Mouse (Mus musculus): Measurements from ENCODE around the gene Rnf114.

Rnf114 gene

GRCm38 (mm10) chr2:167505127-167505526 lies 12.7 kb downstream of the Rnf114 start:
- DNase-seq (ENCODE audit: low spot score in 2 of 2), result no peak

DNA sequence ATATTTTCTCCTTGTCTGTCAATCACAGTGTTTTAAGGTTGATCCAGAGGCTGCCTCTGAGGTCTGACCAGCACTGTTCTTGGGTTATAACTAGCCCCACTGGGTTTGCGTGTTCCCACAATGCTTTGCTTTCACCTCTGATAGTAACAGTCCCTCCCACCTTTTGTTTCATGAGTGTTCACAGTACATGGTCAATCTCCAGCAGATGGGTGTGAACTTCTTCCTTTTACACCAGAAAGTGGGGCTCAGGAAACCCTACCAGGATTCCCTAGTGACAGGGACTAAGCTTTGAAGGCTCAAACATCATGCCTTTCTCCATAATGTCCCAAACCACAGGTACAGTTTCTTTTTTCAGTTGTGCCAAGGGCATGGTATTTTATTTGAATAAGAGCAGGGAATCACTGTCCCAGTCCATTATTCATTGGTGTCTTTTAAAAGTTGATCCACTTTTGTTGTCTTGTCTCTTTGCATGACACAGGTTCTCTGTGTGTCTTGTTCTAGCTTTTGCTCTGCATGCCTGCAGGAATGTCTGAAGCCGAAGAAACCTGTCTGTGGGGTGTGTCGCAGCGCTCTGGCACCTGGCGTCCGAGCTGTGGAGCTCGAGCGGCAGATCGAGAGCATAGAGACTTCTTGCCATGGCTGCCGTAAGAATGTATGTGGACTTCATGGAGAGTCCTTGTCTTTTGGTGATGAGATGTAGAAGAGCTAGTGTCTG lies 14.3 kb downstream of the Rnf114 start:
- no peak for DNase-seq (ENCODE audit: low spot score in 2 of 2)

DNA sequence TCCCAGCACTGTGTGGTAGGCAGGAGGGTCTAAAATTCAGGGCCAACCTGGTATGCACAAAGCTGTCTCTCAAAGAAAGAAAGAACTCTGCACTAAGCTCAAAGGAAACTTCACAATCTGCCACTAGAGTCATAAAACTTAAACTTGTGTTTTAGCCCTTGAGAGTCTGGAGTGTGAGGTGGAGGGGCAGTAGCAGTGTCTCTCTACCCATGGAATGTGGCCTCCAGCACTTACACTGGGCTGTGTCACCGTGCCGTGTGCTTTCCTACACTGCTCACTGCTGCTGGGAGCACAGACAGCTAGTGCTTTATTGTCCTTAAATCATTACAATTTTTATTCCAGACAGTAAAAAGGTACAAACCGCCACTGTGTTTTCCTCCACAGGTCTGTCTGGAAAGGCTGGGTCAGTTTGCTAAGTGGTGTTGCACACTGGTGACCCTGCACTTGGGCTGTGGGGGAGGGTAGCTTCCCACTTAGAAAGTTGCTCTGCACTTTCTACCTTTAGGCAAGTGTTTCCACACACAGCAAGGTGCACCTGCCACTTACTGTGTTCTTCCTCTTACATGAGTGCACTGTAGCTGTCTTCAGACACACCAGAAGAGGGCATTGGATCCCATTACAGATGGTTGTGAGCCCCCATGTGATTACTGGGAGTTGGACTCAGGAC lies 15.4 kb downstream of the Rnf114 start:
- DNase-seq (ENCODE audit: low spot score in 2 of 2), result no peak

- DNase-seq (ENCODE audit: low spot score in 2 of 2), result no peak
Measured at GRCm38 (mm10) chr2:167508569-167508968, 16.1 kb downstream of the Rnf114 start.

GRCm38 (mm10) chr2:167510485-167510884 lies 18.0 kb downstream of the Rnf114 start:
- DNase-seq (ENCODE audit: low spot score in 2 of 2), result no peak

- no peak for DNase-seq (ENCODE audit: low spot score in 2 of 2)
Measured at GRCm38 (mm10) chr2:167512365-167512764, 19.9 kb downstream of the Rnf114 start.

- no peak for DNase-seq (ENCODE audit: low spot score in 2 of 2)
Measured at GRCm38 (mm10) chr2:167512970-167513369, 20.5 kb downstream of the Rnf114 start.

GRCm38 (mm10) chr2:167514641-167515040 lies 22.2 kb downstream of the Rnf114 start:
- DNase-seq (ENCODE audit: low spot score in 2 of 2), result no peak

- DNase-seq (ENCODE audit: low spot score in 2 of 2), result no peak
Measured at GRCm38 (mm10) chr2:167515688-167516087, 23.2 kb downstream of the Rnf114 start.

- DNase-seq (ENCODE audit: low spot score in 2 of 2), result no peak
Measured at GRCm38 (mm10) chr2:167519606-167520252, 27.3 kb downstream of the Rnf114 start.

- DNase-seq (ENCODE audit: low spot score in 2 of 2), result no peak
Measured at GRCm38 (mm10) chr2:167528278-167528677, 35.8 kb downstream of the Rnf114 start.

DNA sequence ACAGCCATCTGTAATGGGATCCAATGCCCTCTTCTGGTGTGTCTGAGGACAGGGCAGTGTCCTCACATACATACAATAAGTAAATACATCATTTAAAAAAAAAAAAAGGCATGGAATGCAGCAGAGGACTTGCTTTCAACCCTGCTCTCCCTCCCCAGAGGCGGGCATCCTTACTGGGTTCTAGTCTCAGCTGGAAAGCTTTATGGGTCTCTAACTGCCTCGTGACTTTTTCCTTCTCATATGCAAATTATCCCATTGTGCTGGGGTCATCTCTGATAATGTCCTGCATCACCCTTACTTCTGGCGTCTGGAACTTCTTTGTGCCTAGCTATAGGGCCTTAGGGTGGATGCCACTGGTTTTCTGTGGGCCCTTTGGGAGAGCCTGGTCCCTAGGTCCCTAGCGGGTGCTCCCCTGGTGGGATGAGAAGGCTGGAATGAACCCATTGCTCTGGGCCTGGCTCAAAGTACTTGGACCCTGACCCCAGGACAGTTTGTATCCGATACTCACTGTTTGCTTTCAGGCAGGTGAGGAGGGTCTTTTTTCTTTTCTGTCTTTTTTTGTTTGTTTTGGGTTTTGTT lies 37.6 kb downstream of the Rnf114 start:
- DNase-seq (ENCODE audit: low spot score in 2 of 2), result no peak

GRCm38 (mm10) chr2:167530536-167530935 lies 38.1 kb downstream of the Rnf114 start:
- no peak for DNase-seq (ENCODE audit: low spot score in 2 of 2)

- no peak for DNase-seq (ENCODE audit: low spot score in 2 of 2)
Measured at GRCm38 (mm10) chr2:167532131-167532530, 39.7 kb downstream of the Rnf114 start.

DNA sequence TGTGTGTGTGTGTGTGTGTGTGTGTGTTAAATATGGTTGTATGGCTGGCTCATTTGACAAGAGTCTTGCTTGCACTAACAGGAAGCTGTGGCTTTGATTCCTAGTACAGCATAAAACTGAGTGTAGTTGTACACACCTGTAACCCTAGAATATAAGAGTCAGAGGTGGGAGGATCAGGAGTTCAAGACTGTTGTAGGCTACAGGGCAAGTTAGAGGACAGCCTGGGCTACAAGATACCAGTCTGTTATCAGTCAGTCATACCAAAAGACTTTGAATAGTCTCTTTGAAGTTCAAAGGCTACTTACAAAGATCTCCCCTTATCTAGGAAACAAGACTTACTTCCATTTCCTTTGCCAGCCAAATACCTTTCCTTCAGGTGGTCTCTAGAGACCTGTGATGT lies 41.4 kb downstream of the Rnf114 start:
- DNase-seq (ENCODE audit: low spot score in 2 of 2), result no peak

- DNase-seq (ENCODE audit: low spot score in 2 of 2), result no peak
Measured at GRCm38 (mm10) chr2:167536320-167536945, 44.0 kb downstream of the Rnf114 start.

DNA sequence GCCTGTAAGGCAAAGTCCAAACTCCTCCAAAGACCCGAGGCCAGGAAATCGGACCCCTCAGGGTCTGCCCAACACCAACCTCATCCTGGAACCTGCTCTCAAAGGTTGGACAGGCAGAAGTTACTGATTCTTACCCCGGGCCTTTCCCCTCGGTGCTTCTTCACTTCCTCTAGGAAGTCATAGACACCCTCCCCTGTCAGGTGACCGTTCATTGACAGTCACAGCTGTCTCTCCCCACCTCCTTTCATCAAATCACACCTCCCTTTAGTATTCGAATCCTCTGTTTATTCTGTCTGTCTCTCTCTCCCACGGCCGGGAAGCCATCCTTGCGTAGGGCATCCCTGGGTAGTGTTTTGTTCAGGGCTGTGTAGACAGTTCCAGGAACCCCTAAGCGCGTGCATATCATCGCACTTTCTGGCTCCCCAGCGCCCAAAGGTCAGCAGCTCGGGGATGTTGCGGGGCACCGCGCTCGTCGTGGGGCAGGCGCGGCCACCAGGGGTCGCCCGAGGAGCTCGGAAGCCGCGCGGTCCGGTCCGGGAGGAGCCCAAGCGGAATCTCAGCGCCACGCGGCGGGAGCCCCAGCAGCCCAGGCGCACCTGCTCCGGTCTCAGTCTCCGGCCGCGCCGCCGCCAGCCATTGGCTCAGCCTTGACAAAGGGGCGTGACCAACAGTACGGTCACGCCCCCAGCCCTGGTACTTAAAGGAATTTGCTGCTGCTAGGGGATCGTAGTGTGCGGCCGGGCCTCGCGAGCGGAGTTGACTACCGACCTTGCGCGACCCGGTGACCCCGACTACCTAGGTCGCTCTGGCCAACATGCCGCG lies 45.2 kb downstream of the Rnf114 start, which contains the start of gene Snai1:
Snai1 (plus strand) TSS at position 720 of the 822 bp plus-strand sequence.
- peak; percentile 75 to 89 for DNase-seq (ENCODE audit: low spot score in 2 of 2)

DNA sequence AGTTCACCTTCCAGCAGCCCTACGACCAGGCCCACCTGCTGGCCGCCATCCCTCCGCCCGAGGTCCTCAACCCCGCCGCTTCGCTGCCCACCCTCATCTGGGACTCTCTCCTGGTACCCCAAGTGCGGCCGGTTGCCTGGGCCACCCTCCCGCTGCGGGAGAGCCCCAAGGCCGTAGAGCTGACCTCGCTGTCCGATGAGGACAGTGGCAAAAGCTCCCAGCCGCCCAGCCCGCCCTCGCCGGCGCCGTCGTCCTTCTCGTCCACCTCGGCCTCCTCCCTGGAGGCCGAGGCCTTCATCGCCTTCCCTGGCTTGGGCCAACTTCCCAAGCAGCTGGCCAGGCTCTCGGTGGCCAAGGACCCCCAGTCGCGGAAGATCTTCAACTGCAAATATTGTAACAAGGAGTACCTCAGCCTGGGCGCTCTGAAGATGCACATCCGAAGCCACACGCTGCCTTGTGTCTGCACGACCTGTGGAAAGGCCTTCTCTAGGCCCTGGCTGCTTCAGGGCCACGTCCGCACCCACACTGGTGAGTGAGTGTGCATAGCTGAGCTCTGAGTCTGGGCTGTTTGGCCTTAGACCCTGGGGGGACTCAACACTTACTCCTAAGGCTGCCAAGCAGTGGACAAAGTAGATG lies 46.3 kb downstream of the Rnf114 start:
- no peak for DNase-seq (ENCODE audit: low spot score in 2 of 2)

GRCm38 (mm10) chr2:167539536-167540476 lies 47.4 kb downstream of the Rnf114 start:
- DNase-seq (ENCODE audit: low spot score in 2 of 2), result no peak
